Mouse (Mus musculus): Measurements from ENCODE around the gene Zfp217. TPM values are rescaled to one million over a fixed set of nuclear protein-coding genes. Genes with fewer than 3 reads are reported as not detected.

Gene Zfp217
- polyA plus RNA-seq, 1 experiment, result 1.5 TPM

- peaks cover 17% of the 10 kb centered on the region for H3K36me3 ChIP-seq (ENCODE audit: control insufficient read depth)
- H3K9me3 ChIP-seq (ENCODE audit: control insufficient read depth, low read length), result no peaks in the 10 kb centered on the region
- no peaks in the 10 kb centered on the region for H3K27me3 ChIP-seq (ENCODE audit: control insufficient read depth)
- TF ChIP-seq TAL1 (IDR thresholded peaks at IDR 0.05; ENCODE audit: low read length) (no peak), GATA1 (IDR thresholded peaks at IDR 0.05; ENCODE audit: low read length) (no peak)
- peak overlapping the region; percentile 82 for H3K4me3 ChIP-seq (replicated peaks)
- peaks cover 90% of the 10 kb centered on the region for H3K4me1 ChIP-seq (ENCODE audit: control insufficient read depth)
Observed at GRCm38 (mm10) chr2:170153421-170154271, 5.7 kb upstream of the Zfp217 start.

DNA sequence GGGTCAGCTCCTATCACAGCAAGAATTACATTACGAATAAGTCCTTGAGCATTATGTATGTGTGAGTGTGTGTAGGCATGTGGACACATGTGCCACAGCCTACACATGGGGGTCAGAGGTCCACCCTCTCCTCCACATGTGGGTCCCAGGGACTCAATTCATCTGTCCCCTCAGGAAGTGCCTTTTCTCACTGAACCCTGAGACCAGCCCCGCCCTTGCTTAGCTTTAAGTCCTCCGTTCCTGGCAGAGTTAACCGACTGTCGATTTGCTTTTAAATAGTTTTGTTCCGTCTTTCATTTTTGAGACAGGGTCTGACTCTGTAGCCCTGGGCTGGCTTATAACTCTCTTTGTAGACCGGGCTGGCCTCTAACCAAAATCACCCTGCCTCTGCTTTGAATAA lies 5.0 kb upstream of the Zfp217 start:
- Histone ChIP-seq H3K4me3 (replicated peaks) (peak overlapping the region; percentile 82), H3K4me1 (ENCODE audit: control insufficient read depth) (peaks cover 89% of the 10 kb centered on the region), H3K36me3 (ENCODE audit: control insufficient read depth) (peaks cover 23% of the 10 kb centered on the region), H3K27me3 (ENCODE audit: control insufficient read depth) (no peaks in the 10 kb centered on the region), H3K9me3 (ENCODE audit: control insufficient read depth, low read length) (no peaks in the 10 kb centered on the region)
- TF ChIP-seq TAL1 (IDR thresholded peaks at IDR 0.05; ENCODE audit: low read length) (no peak), GATA1 (IDR thresholded peaks at IDR 0.05; ENCODE audit: low read length) (no peak)

- peaks cover 89% of the 10 kb centered on the region for H3K4me1 ChIP-seq (ENCODE audit: control insufficient read depth)
- H3K27me3 ChIP-seq (ENCODE audit: control insufficient read depth), result no peaks in the 10 kb centered on the region
- H3K4me3 ChIP-seq (replicated peaks), result peak overlapping the region; percentile 82
- H3K36me3 ChIP-seq (ENCODE audit: control insufficient read depth), result peaks cover 30% of the 10 kb centered on the region
- no peaks in the 10 kb centered on the region for H3K9me3 ChIP-seq (ENCODE audit: control insufficient read depth, low read length)
- TF ChIP-seq TAL1 (IDR thresholded peaks at IDR 0.05; ENCODE audit: low read length) (no peak), GATA1 (IDR thresholded peaks at IDR 0.05; ENCODE audit: low read length) (no peak)
Observed at GRCm38 (mm10) chr2:170152036-170152686, 4.3 kb upstream of the Zfp217 start.

DNA sequence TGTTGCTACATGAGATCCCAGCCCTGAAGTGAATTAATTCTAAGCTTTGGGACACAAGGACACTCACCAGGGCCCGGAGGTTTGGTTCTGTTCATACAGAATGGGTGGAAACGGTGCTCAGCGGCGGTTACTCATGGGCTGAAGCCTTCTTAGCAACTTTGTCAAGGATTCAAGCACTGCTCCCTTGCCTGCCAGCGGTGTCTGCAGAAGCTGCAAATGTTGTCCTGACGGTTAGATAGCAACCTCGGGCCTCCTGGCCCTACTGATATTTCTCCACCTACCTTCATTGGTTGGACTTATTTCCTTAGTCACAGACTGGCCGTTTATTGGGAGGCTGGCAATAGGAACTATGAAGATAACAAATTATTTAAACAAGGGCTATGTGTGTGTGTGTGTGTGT lies 3.6 kb upstream of the Zfp217 start:
- Histone ChIP-seq H3K27me3 (ENCODE audit: control insufficient read depth) (no peaks in the 10 kb centered on the region), H3K9me3 (ENCODE audit: control insufficient read depth, low read length) (no peaks in the 10 kb centered on the region), H3K4me3 (replicated peaks) (peak overlapping the region; percentile 76), H3K36me3 (ENCODE audit: control insufficient read depth) (peaks cover 37% of the 10 kb centered on the region), H3K4me1 (ENCODE audit: control insufficient read depth) (peaks cover 89% of the 10 kb centered on the region)
- TF ChIP-seq GATA1 (IDR thresholded peaks at IDR 0.05; ENCODE audit: low read length), result peak; percentile 46; the same call in 1 of the 2 replicates
- TF ChIP-seq TAL1 (IDR thresholded peaks at IDR 0.05; ENCODE audit: low read length), result peak; percentile 60; the same call in 2 of the 3 replicates

GRCm38 (mm10) chr2:170148828-170149227 lies 925 bp upstream of the Zfp217 start:
- no peak for TF ChIP-seq GATA1 (IDR thresholded peaks at IDR 0.05; ENCODE audit: low read length)
- no peak for TF ChIP-seq TAL1 (IDR thresholded peaks at IDR 0.05; ENCODE audit: low read length)
- H3K4me3 ChIP-seq (replicated peaks), result peak overlapping the region; percentile 76
- peaks cover 84% of the 10 kb centered on the region for H3K4me1 ChIP-seq (ENCODE audit: control insufficient read depth)
- H3K9me3 ChIP-seq (ENCODE audit: control insufficient read depth, low read length), result no peaks in the 10 kb centered on the region
- peaks cover 60% of the 10 kb centered on the region for H3K36me3 ChIP-seq (ENCODE audit: control insufficient read depth)
- no peaks in the 10 kb centered on the region for H3K27me3 ChIP-seq (ENCODE audit: control insufficient read depth)

DNA sequence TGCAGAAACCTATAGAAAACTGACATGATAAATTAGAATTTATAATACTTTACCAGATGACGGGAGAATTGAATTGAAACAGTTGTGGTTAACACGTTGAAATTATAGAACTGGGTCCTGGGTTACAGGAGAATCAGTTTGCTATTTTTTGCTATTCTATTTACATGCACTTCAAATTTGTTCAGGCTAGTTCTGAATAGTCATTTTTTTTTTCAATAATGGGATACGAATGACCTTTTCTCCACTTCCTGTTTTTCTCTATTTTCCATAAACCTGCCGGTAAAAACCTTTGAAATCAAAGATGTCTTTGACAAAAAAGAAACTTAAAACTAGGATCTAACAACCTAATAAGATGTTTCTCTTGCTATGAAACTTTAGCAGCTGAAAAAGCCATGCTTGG lies 733 bp downstream of the Zfp217 start:
- no peak for TF ChIP-seq GATA1 (IDR thresholded peaks at IDR 0.05; ENCODE audit: low read length)
- no peak for TF ChIP-seq TAL1 (IDR thresholded peaks at IDR 0.05; ENCODE audit: low read length)
- Histone ChIP-seq H3K4me3 (replicated peaks) (peak overlapping the region; percentile 76), H3K36me3 (ENCODE audit: control insufficient read depth) (peaks cover 76% of the 10 kb centered on the region), H3K4me1 (ENCODE audit: control insufficient read depth) (peaks cover 80% of the 10 kb centered on the region), H3K27me3 (ENCODE audit: control insufficient read depth) (no peaks in the 10 kb centered on the region), H3K9me3 (ENCODE audit: control insufficient read depth, low read length) (no peaks in the 10 kb centered on the region)

GRCm38 (mm10) chr2:170144343-170144742 lies 3.6 kb downstream of the Zfp217 start:
- no peak for TF ChIP-seq GATA1 (IDR thresholded peaks at IDR 0.05; ENCODE audit: low read length)
- no peak for TF ChIP-seq TAL1 (IDR thresholded peaks at IDR 0.05; ENCODE audit: low read length)
- H3K4me3 ChIP-seq (replicated peaks), result no peak overlapping the region
- no peaks in the 10 kb centered on the region for H3K9me3 ChIP-seq (ENCODE audit: control insufficient read depth, low read length)
- peaks cover 69% of the 10 kb centered on the region for H3K4me1 ChIP-seq (ENCODE audit: control insufficient read depth)
- peaks cover 90% of the 10 kb centered on the region for H3K36me3 ChIP-seq (ENCODE audit: control insufficient read depth)
- H3K27me3 ChIP-seq (ENCODE audit: control insufficient read depth), result no peaks in the 10 kb centered on the region

- no peaks in the 10 kb centered on the region for H3K9me3 ChIP-seq (ENCODE audit: control insufficient read depth, low read length)
Observed at GRCm38 (mm10) chr2:170143861-170144260, 4.0 kb downstream of the Zfp217 start.

DNA sequence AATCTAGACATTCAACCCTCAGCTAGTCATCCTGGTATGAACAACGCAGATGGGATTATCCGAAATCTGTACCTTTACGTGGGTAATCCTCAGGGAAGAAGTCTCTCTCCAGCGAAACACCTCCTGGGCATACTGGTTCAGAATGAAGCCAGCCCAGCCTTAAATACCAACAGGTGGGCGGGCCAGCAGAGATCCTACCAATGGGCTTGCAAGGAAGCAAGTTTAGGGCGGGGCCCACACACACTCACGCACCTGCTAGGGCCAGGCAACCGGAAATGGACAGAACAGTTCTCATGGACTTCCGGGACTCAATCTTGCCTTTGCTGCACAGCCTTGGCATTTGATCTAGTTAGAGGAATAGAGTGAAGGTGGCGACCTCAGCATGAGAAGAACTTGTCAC lies 5.4 kb downstream of the Zfp217 start:
- no peak overlapping the region for H3K4me3 ChIP-seq (replicated peaks)
- H3K9me3 ChIP-seq (ENCODE audit: control insufficient read depth, low read length), result no peaks in the 10 kb centered on the region
- peaks cover 66% of the 10 kb centered on the region for H3K4me1 ChIP-seq (ENCODE audit: control insufficient read depth)
- no peaks in the 10 kb centered on the region for H3K27me3 ChIP-seq (ENCODE audit: control insufficient read depth)
- TF ChIP-seq GATA1 (IDR thresholded peaks at IDR 0.05; ENCODE audit: low read length), result no peak
- no peak for TF ChIP-seq TAL1 (IDR thresholded peaks at IDR 0.05; ENCODE audit: low read length)
- peaks cover 89% of the 10 kb centered on the region for H3K36me3 ChIP-seq (ENCODE audit: control insufficient read depth)

More at GRCm38 (mm10) chr2:170143861-170144260, 4.0 kb downstream of the Zfp217 start:
- H3K4me1 ChIP-seq (ENCODE audit: control insufficient read depth), result peaks cover 69% of the 10 kb centered on the region
- no peak for TF ChIP-seq TAL1 (IDR thresholded peaks at IDR 0.05; ENCODE audit: low read length)
- TF ChIP-seq GATA1 (IDR thresholded peaks at IDR 0.05; ENCODE audit: low read length), result no peak
- H3K36me3 ChIP-seq (ENCODE audit: control insufficient read depth), result peaks cover 90% of the 10 kb centered on the region
- H3K4me3 ChIP-seq (replicated peaks), result no peak overlapping the region
- no peaks in the 10 kb centered on the region for H3K27me3 ChIP-seq (ENCODE audit: control insufficient read depth)

Data from erythroblast, embryonic 14.5 days (primary cell).